23 mouse cellular contexts compared by ENCODE assay signal in the genomic region with DNA sequence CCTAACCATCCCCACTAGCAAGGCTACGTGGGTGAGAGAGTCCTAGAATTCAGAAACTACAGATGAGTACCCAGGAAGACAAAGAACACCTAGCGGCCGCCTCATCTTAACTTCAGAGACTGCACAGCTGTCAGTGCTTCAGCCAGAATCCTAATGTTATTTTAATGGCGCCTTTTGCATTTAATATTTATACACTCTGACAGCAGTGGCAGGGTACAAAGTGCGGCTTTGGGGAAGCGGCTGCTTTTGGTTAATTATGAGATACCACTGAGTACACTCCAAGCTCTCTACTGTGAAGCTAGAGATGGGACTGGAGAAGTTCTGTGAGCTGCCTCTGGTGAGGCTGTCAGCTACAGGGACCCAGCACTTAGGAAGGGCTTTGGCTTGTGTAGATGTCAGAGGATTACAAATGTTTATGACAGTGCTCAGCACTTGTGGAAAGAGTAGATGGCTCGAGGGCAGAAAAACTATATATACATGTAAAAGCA.
A peak's percentile ranks its signal among the peaks of the same experiment; 100 is the strongest.
DNase-seq lines count a peak whose midpoint lies in the region; ATAC-seq and TF ChIP-seq lines count a peak whose summit lies in the region.
"Had no signal": no experiment of that assay in that cellular context is flagged by ENCODE, and none has a peak within 500 bp of the region (broad histone marks: within the 10 kb centered on the region; RNA-seq: fewer than 3 reads in every experiment).

No protein-coding gene starts in this region.

- ATAC-seq in stomach, postnatal 0 days (ENCODE audit: low FRiP score, low TSS enrichment), result no peak
- ATAC-seq in kidney, embryonic 14.5 days (ENCODE audit: low FRiP score, low TSS enrichment), result no peak
- ATAC-seq: CD4-positive, CD25-positive, alpha-beta regulatory T cell, adult 4 months; forebrain, embryonic 16.5 days had no signal

- peak overlapping the region; percentile 64; the same call in 1 of the 2 replicates for H3K27ac ChIP-seq in heart, embryonic 10.5 days
- H3K27ac ChIP-seq in stomach, postnatal 0 days (replicated peaks), result peak overlapping the region; percentile 13; the same call in 1 of the 2 replicates
- H3K27ac ChIP-seq in kidney, embryonic 14.5 days (ENCODE audit: low read depth, low read length), result no peak overlapping the region
- H3K27ac ChIP-seq: embryonic facial prominence, embryonic 13.5 days; forebrain, embryonic 12.5 days; heart, embryonic 15.5 days; hindbrain, embryonic 10.5 days; hindbrain, embryonic 14.5 days had no signal

- 85% methylated on average over 7 of the region's 7 CpGs for WGBS in heart, embryonic 10.5 days
- WGBS in stomach, postnatal 0 days, result 58% methylated on average over 7 of the region's 7 CpGs
- WGBS in kidney, embryonic 14.5 days, result 75% methylated on average over 7 of the region's 7 CpGs

- intact Hi-C loops in heart, postnatal 14 days (cut with DNase I), result no loop called here

- TF ChIP-seq POLR2A in brain, embryonic 14.5 days (IDR thresholded peaks at IDR 0.05; ENCODE audit: borderline replicate concordance, extremely low read depth, insufficient read depth, insufficient read length, poor library complexity, severe bottlenecking), result no peak

- no peaks in the 10 kb centered on the region for H3K27me3 ChIP-seq in heart, embryonic 10.5 days (ENCODE audit: insufficient read depth, poor library complexity, severe bottlenecking)
- no peaks in the 10 kb centered on the region for H3K27me3 ChIP-seq in stomach, postnatal 0 days (ENCODE audit: control insufficient read depth, insufficient read depth, low read length)
- H3K27me3 ChIP-seq in kidney, embryonic 14.5 days (ENCODE audit: control insufficient read depth, insufficient read depth, low read length), result no peaks in the 10 kb centered on the region
- H3K27me3 ChIP-seq: embryonic facial prominence, embryonic 13.5 days; forebrain, embryonic 12.5 days; heart, embryonic 15.5 days had no signal

- TF ChIP-seq EP300 in stomach, postnatal 0 days (optimal IDR thresholded peaks at IDR 0.05), result no peak

- TF ChIP-seq CTCF in brain, embryonic 14.5 days (IDR thresholded peaks at IDR 0.05; ENCODE audit: borderline replicate concordance, extremely low read depth, insufficient read depth, insufficient read length), result no peak
- no peak for TF ChIP-seq CTCF in stomach, postnatal 0 days (IDR thresholded peaks at IDR 0.05; ENCODE audit: low read depth)

- H3K9ac ChIP-seq in stomach, postnatal 0 days (ENCODE audit: low read length), result no peak overlapping the region
- H3K9ac ChIP-seq in kidney, embryonic 14.5 days (ENCODE audit: low read depth, low read length), result no peak overlapping the region
- H3K9ac ChIP-seq: embryonic facial prominence, embryonic 13.5 days; forebrain, embryonic 12.5 days; heart, embryonic 15.5 days; hindbrain, embryonic 14.5 days had no signal

- no peak overlapping the region for H3K4me2 ChIP-seq in stomach, postnatal 0 days (replicated peaks; ENCODE audit: low read depth)
- H3K4me2 ChIP-seq in kidney, embryonic 14.5 days (replicated peaks; ENCODE audit: low read depth, low read length), result no peak overlapping the region
- H3K4me2 ChIP-seq: embryonic facial prominence, embryonic 13.5 days; forebrain, embryonic 12.5 days; heart, embryonic 15.5 days; hindbrain, embryonic 14.5 days had no signal

- H3K36me3 ChIP-seq in heart, embryonic 10.5 days, result peaks cover 9% of the 10 kb centered on the region; the same call in 1 of the 2 replicates
- H3K36me3 ChIP-seq in stomach, postnatal 0 days (ENCODE audit: control insufficient read depth, insufficient read depth, low read length), result no peaks in the 10 kb centered on the region
- no peaks in the 10 kb centered on the region for H3K36me3 ChIP-seq in kidney, embryonic 14.5 days (ENCODE audit: control insufficient read depth, insufficient read depth, low read length)
- H3K36me3 ChIP-seq: embryonic facial prominence, embryonic 13.5 days; forebrain, embryonic 12.5 days; heart, embryonic 15.5 days had no signal

- no peaks in the 10 kb centered on the region for H3K9me3 ChIP-seq in heart, embryonic 10.5 days
- no peaks in the 10 kb centered on the region for H3K9me3 ChIP-seq in stomach, postnatal 0 days (ENCODE audit: control insufficient read depth, low read length)
- no peaks in the 10 kb centered on the region for H3K9me3 ChIP-seq in kidney, embryonic 14.5 days (ENCODE audit: control insufficient read depth, low read length)
- H3K9me3 ChIP-seq: embryonic facial prominence, embryonic 13.5 days; forebrain, embryonic 12.5 days; G1E; heart, embryonic 15.5 days; hindbrain, embryonic 10.5 days had no signal

- DNase-seq in heart, embryonic 10.5 days (ENCODE audit: low spot score), result no peak
- DNase-seq in heart, postnatal 14 days, result no peak
- peak; percentile 31 for DNase-seq in kidney, adult 9 months
- DNase-seq in kidney, adult 11 months, result no peak
- peak; percentile 27 for DNase-seq in brain, embryonic 14.5 days (ENCODE audit: low read depth)
- no peak for DNase-seq in stomach, postnatal 0 days (ENCODE audit: low spot score)
- DNase-seq: adrenal gland, adult 8-10 months; adrenal gland, postnatal 36 days; B cell, adult 2 months; cerebellum, adult 11 months; cerebellum, adult 8-10 months; cerebellum, postnatal 36 days; gastrocnemius, postnatal 10 days; heart, adult 18-20 months had no signal

- no peak overlapping the region for H3K4me3 ChIP-seq in heart, embryonic 10.5 days
- no peak overlapping the region for H3K4me3 ChIP-seq in stomach, postnatal 0 days (ENCODE audit: low read depth, low read length)
- H3K4me3 ChIP-seq in kidney, embryonic 14.5 days (ENCODE audit: low read length), result no peak overlapping the region
- H3K4me3 ChIP-seq: embryonic facial prominence, embryonic 13.5 days; forebrain, embryonic 12.5 days; heart, embryonic 15.5 days; hindbrain, embryonic 10.5 days had no signal

- peaks cover 20% of the 10 kb centered on the region for H3K4me1 ChIP-seq in heart, embryonic 10.5 days
- H3K4me1 ChIP-seq in stomach, postnatal 0 days (replicated peaks; ENCODE audit: control insufficient read depth, insufficient read depth), result no peaks in the 10 kb centered on the region
- no peaks in the 10 kb centered on the region for H3K4me1 ChIP-seq in kidney, embryonic 14.5 days (ENCODE audit: control insufficient read depth, insufficient read depth, low read length)
- H3K4me1 ChIP-seq: embryonic facial prominence, embryonic 13.5 days; forebrain, embryonic 12.5 days; hindbrain, embryonic 10.5 days had no signal

Comparison
In these comparisons a context has a peak if more than half of its experiments do, and no peak if none do; other contexts are left out.
1. DNase-seq: peak in kidney, adult 9 months (single experiment) and brain, embryonic 14.5 days (single experiment); none in heart, embryonic 10.5 days (single experiment), heart, postnatal 14 days (0 of 2), kidney, adult 11 months (single experiment) and stomach, postnatal 0 days (single experiment).